11 mouse cellular contexts compared by ENCODE assay signal in genomic region chr12:21165891-21166342, GRCm38 (mm10).
DNase-seq lines count a peak whose midpoint lies in the region; ATAC-seq and TF ChIP-seq lines count a peak whose summit lies in the region.
"Had no signal": no experiment of that assay in that cellular context is flagged by ENCODE, and none has a peak within 500 bp of the region (broad histone marks: within the 10 kb centered on the region; RNA-seq: fewer than 3 reads in every experiment).

No protein-coding gene starts in this region.

- H3K4me2 ChIP-seq in heart, embryonic 13.5 days: no peak overlapping the region
- H3K4me2 ChIP-seq: lung, embryonic 14.5 days; neural tube, embryonic 12.5 days had no signal

- peaks cover 72% of the 10 kb centered on the region for H3K4me1 ChIP-seq in heart, embryonic 13.5 days
- H3K4me1 ChIP-seq in kidney, adult 2 months (ENCODE audit: control insufficient read depth, insufficient read depth, low read length): peaks cover 3% of the 10 kb centered on the region

- no peak for DNase-seq in gastrocnemius, adult 2 months
- no peak for DNase-seq in gastrocnemius, postnatal 25 days
- peak; percentile 44 for DNase-seq in 3T3-L1 (ENCODE audit: low read depth, low spot score)
- DNase-seq in left cerebral cortex, postnatal 25 days (ENCODE audit: low spot score in 2 of 2): peak; percentile 60 to 90
- no peak for DNase-seq in spleen, postnatal 36 days (ENCODE audit: low spot score in 2 of 2)
- DNase-seq in ovary, adult 18-20 months (ENCODE audit: low spot score): no peak
- DNase-seq in kidney, adult 2 months: no peak
- DNase-seq: lung, embryonic 14.5 days had no signal

- ATAC-seq in heart, embryonic 13.5 days (ENCODE audit: extremely low read depth, insufficient number of reproducible peaks, low FRiP score, low TSS enrichment): no peak
- ATAC-seq: activated CD4-positive, CD25-positive, alpha-beta regulatory T cell, adult 4 months had no signal

- no peak for TF ChIP-seq CTCF in gastrocnemius, adult 2 months (IDR thresholded peaks at IDR 0.05)
- no peak for TF ChIP-seq CTCF in kidney, adult 2 months (conservative IDR thresholded peaks at IDR 0.05; ENCODE audit: insufficient read depth, insufficient read length, low read depth, low read length)

- H3K4me3 ChIP-seq in gastrocnemius, adult 2 months: no peak overlapping the region
- H3K4me3 ChIP-seq in heart, embryonic 13.5 days: no peak overlapping the region
- H3K4me3 ChIP-seq in kidney, adult 2 months (ENCODE audit: insufficient read depth, low read depth, low read length): no peak overlapping the region
- H3K4me3 ChIP-seq: neural tube, embryonic 12.5 days had no signal

- H3K9ac ChIP-seq in heart, embryonic 13.5 days: no peak overlapping the region
- H3K9ac ChIP-seq: lung, embryonic 14.5 days; neural tube, embryonic 12.5 days had no signal

- WGBS in heart, embryonic 13.5 days: 52% methylated on average over 7 of the region's 7 CpGs
- 38% methylated on average over 7 of the region's 7 CpGs for WGBS in kidney, adult 2 months

- intact Hi-C loops in gastrocnemius, adult 2 months (cut with DNase I): no loop called here
- intact Hi-C loops in left cerebral cortex, postnatal 25 days (cut with DNase I): no loop called here

- H3K36me3 ChIP-seq in heart, embryonic 13.5 days: peaks cover 15% of the 10 kb centered on the region
- no peaks in the 10 kb centered on the region for H3K36me3 ChIP-seq in kidney, adult 2 months (ENCODE audit: control insufficient read depth, insufficient read depth, low read length)

- H3K27ac ChIP-seq in gastrocnemius, adult 2 months: peak overlapping the region; percentile 65
- H3K27ac ChIP-seq in heart, embryonic 13.5 days (replicated peaks): peak overlapping the region; percentile 42; the same call in 1 of the 2 replicates
- no peak overlapping the region for H3K27ac ChIP-seq in kidney, adult 2 months (ENCODE audit: insufficient read depth, low read depth, low read length)
- H3K27ac ChIP-seq: neural tube, embryonic 12.5 days had no signal

- H3K27me3 ChIP-seq in heart, embryonic 13.5 days (replicated peaks): no peaks in the 10 kb centered on the region
- no peaks in the 10 kb centered on the region for H3K27me3 ChIP-seq in kidney, adult 2 months (replicated peaks; ENCODE audit: control insufficient read depth, insufficient read depth, low read length)
- H3K27me3 ChIP-seq: neural tube, embryonic 12.5 days had no signal

- no peaks in the 10 kb centered on the region for H3K9me3 ChIP-seq in heart, embryonic 13.5 days
- H3K9me3 ChIP-seq: neural tube, embryonic 12.5 days had no signal

- no peak for TF ChIP-seq POLR2A in kidney, adult 2 months (IDR thresholded peaks at IDR 0.05; ENCODE audit: low read depth, low read length)

Comparison
In these comparisons a context has a peak if more than half of its experiments do, and no peak if none do; other contexts are left out.
1. DNase-seq: peak in 3T3-L1 (single experiment) and left cerebral cortex, postnatal 25 days (2 of 2); none in gastrocnemius, adult 2 months (single experiment), gastrocnemius, postnatal 25 days (single experiment), spleen, postnatal 36 days (0 of 2), ovary, adult 18-20 months (single experiment) and kidney, adult 2 months (single experiment).